Mouse (Mus musculus) T-helper 1 cell (primary cell): ENCODE data around the gene Otx1.

ENCODE experiments used
- in situ Hi-C: fragments of 300-600 bp; cut with MboI, MseI; formaldehyde crosslinking; loops from one replicate; pipeline ENCODE4 v1.15.1; 2025; ENCODE audit warnings: high pct_unique_total_duplicates

The Otx1 gene

GRCm38 (mm10) chr11:22002783-22003340 is at the start of gene Otx1:
Gene Otx1 (minus strand): TSS chr11:22002897.
- in situ Hi-C loops = no loop called here

- in situ Hi-C loops = no loop called here
These were observed 48.2 kb upstream of the Otx1 start for GRCm38 (mm10) chr11:22050864-22051263.

GRCm38 (mm10) chr11:22039854-22040426 is 37.2 kb upstream of the Otx1 start:
- in situ Hi-C loops = loop anchor here (25.0 kb wide), 1 partner anchor 1153 kb away; no protein-coding TSS in a partner anchor

DNA sequence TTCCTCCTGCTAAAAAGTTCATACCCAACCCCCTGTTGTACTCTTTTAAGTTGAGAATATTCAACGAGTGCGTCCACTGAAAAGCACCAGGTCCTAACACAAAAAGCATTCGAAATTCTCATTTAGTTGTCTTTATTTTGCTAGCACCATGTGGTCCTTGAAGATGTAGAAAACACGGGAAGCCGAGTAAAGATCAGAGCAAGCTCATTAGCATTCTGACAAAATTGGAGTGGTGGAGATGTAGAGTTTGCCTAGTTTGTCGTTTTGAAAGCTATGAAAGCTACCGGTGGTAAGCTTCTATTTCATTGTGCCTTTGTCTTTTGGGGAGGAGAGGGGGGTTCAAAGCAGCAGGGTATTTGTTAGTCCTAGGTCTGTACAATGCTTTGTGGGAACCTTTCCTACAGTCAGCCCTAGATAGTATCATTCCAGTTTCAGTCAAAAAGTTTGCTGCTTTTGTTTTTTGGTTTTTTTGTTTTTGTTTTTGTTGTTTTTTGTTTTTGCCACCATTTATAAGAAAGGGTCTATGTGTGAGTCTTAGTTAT is 31.9 kb upstream of the Otx1 start:
- in situ Hi-C loops = loop anchor here (25.0 kb wide), 1 partner anchor 1147 kb away; no protein-coding TSS in a partner anchor

DNA sequence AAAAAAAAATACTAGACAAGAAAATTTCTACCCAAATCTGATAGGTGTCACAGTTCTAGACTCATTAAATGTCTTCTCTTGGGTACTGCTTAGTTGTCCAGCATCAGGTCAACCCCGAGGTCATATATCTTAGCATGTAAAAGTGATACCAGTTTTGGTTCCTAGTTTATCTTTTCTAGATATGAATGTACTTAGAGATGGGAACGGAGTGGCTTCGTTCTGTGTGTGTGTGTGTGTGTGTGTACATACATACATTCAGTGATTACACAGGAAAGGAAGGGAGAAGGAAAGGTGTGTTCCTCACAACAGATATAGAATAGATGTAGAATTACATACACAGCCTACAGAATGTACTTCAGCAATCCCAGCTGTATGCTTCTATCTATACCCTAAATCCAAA is 30.9 kb upstream of the Otx1 start:
- in situ Hi-C loops = loop anchor here (25.0 kb wide), 1 partner anchor 1146 kb away; no protein-coding TSS in a partner anchor

GRCm38 (mm10) chr11:22020602-22021001 is 17.9 kb upstream of the Otx1 start:
- in situ Hi-C loops = no loop called here

DNA sequence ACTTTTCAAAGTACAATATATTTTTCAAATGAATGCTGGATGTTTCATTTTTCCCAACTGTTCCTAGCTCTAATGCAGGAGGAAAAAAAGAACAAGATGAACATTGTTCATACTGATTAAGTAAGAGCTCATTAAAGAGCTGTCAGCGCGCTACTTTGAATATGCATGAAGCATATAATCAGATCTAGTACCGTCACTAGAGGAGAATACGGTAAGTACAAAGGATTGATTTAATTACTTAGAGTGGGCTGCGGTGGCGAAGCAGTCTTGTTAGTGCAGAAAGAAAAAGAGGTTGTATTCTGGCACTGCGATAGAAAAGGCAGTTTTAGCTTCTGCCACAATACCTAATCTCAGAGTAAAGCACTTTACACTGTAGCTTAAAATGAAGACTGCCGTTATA is 14.7 kb upstream of the Otx1 start:
- in situ Hi-C loops = no loop called here

GRCm38 (mm10) chr11:22016341-22016740 is 13.6 kb upstream of the Otx1 start:
- in situ Hi-C loops = no loop called here

GRCm38 (mm10) chr11:22008817-22009216 is 6.1 kb upstream of the Otx1 start:
- in situ Hi-C loops = no loop called here

DNA sequence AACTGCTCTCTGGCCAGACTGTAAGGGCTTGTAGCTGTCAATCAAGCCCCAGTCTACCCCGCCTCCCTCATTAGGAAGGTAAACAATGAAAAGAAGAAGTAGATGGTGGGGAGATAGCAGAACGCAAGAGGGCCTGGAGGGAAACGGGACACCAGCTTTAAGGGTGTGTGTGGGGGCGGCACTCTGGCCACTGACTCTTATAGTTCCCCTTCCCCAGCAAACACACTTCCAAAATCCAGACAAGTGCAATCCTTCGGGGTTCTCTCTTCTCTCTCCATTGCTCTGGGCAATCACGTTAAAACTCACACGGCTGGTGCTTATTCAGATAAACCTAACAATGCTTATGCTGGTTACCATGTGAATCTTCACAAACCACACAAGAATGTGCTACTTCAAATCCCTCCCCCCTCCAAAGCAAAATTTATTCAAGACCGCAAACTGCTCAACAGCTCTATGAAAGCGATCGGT is 5.5 kb upstream of the Otx1 start:
- in situ Hi-C loops = no loop called here

- in situ Hi-C loops = no loop called here
These were observed 5.0 kb upstream of the Otx1 start for GRCm38 (mm10) chr11:22007781-22008110.

GRCm38 (mm10) chr11:22007088-22007780 is 4.5 kb upstream of the Otx1 start:
- in situ Hi-C loops = no loop called here

- in situ Hi-C loops = no loop called here
These were observed 3.9 kb upstream of the Otx1 start for GRCm38 (mm10) chr11:22006471-22007087.

DNA sequence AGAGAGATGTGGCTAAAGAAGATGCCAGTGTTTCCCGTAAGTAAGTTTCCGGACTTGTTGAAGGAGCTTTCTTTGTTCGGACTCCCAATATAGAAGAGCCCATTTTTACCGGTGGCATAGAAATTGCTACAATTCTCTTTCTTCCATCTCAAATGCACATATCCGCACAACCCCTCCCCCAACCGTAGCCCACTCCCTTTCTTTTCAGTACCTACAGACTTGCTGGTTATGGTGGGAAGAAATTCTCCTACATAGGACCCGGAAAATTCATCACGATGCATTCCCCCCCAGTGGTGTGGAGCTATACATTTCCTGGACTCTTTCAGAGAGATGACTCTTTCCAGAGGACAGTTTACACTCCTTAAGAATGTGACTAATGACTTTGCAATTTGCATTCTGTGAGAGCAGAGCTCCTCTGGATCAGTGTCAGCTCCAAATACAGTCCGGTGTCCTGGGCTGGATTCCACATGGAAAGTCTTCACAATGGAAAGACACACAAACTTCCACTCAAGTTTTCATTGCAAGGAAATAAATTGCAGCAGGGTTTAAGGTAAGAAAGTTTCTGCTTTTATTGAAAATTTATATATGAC is 2.7 kb upstream of the Otx1 start:
- in situ Hi-C loops = no loop called here

- in situ Hi-C loops = no loop called here
These were observed 1.7 kb upstream of the Otx1 start for GRCm38 (mm10) chr11:22004331-22004841.

GRCm38 (mm10) chr11:22003341-22003981 is 764 bp upstream of the Otx1 start:
- in situ Hi-C loops = no loop called here

DNA sequence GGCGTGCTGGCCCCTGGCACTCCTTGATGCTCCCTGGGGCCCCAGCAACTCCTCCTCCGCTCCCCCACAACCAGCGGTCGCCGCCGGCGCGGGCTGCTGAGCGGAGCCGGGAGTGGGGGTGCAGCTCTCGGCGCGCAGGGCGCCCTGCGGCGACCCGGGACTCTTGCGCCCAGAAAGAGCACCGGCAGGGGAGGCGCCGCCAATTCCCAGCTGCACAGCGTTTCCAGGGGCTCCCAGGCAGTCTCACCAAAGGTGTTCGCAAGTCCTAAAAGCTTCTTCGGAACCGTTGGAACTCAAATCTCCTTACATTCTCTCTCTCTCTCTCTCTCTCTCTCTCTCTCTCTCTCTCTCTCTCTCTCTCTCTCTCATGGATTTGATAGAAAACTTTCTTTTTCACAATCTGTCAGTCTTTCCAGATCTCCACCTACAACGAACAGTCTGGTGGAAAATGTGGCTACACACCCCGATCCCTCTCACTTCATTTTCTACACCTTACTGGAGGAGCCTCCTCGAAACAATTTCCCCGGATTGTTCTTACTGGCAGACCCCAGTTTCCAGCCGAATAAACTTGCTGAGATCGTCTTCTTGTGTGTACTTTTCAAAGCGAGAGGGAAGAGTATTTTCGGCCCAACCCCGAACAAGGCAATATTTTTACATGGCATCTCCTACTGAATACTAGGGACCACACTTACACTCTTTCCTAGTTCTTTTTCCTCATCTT is 475 bp downstream of the Otx1 start:
- in situ Hi-C loops = no loop called here

- in situ Hi-C loops = no loop called here
These were observed 1.2 kb downstream of the Otx1 start for GRCm38 (mm10) chr11:22001321-22002061.

- in situ Hi-C loops = no loop called here
These were observed 2.2 kb downstream of the Otx1 start for GRCm38 (mm10) chr11:22000316-22001076.
